Mouse (Mus musculus) limb, embryonic 11.5 days (tissue): ENCODE results near the gene Rgs2. TPM values are rescaled to one million over a fixed set of nuclear protein-coding genes. Genes with fewer than 3 reads are reported as not detected.

Experiments
- ATAC-seq: fragments of 200-750 bp; cut with Nextera tagmentation; 2 replicates; pipeline ENCODE4 v1.8.0; 2017; ENCODE audit warnings: low read depth; ENCODE audit not compliant: insufficient number of reproducible peaks, low FRiP score, low TSS enrichment
- DNase-seq: peaks from one replicate; pipeline ENCODE4 v3.0.0-alpha.2; 2015; ENCODE audit warnings: low spot score
- H3K27ac ChIP-seq: fragments of 300-500 bp; sonication (generic); replicated peaks from 2 replicates; pipeline ENCODE4 v1.5.1; 2014; ENCODE audit warnings: low read depth, mild to moderate bottlenecking, low read length
- H3K27me3 ChIP-seq: fragments of 300-500 bp; sonication (generic); 2 replicates; pipeline ENCODE4 v1.6.1; 2014; ENCODE audit warnings: mild to moderate bottlenecking, low read length, mixed read lengths; ENCODE audit not compliant: control insufficient read depth, insufficient read depth
- H3K36me3 ChIP-seq: fragments of 300-500 bp; sonication (generic); 2 replicates; pipeline ENCODE4 v1.6.1; 2014; ENCODE audit warnings: mild to moderate bottlenecking, low read length, moderate library complexity, mixed read lengths; ENCODE audit not compliant: control insufficient read depth, insufficient read depth
- H3K4me1 ChIP-seq: fragments of 300-500 bp; sonication (generic); 2 replicates; pipeline ENCODE4 v1.6.1; 2014; ENCODE audit warnings: low read length, mixed read lengths; ENCODE audit not compliant: control insufficient read depth, insufficient read depth
- H3K4me2 ChIP-seq: fragments of 300-500 bp; sonication (generic); 2 replicates; pipeline ENCODE4 v1.6.1; 2014; ENCODE audit warnings: low read depth, mild to moderate bottlenecking, moderate library complexity; ENCODE audit not compliant: severe bottlenecking
- H3K4me3 ChIP-seq: fragments of 300-500 bp; sonication (generic); 2 replicates; pipeline ENCODE4 v1.5.1; 2014; ENCODE audit warnings: low read depth, low read length
- H3K9ac ChIP-seq: fragments of 300-500 bp; sonication (generic); 2 replicates; pipeline ENCODE4 v1.6.1; 2014; ENCODE audit warnings: mild to moderate bottlenecking, low read length
- H3K9me3 ChIP-seq: fragments of 300-500 bp; sonication (generic); 2 replicates; pipeline ENCODE4 v1.6.1; 2016; ENCODE audit warnings: low read length; ENCODE audit not compliant: control insufficient read depth
- WGBS: fragments of 180-500 bp; shearing (Covaris S2); extraction: QIAGEN DNeasy Blood & Tissue Kit; methylation state at CpG from one replicate; pipeline ENCODE4 v1.1.7; 2014; 5-methylcytosine and 5-hydroxymethylcytosine counted together
- polyA plus RNA-seq: library from polyadenylated mRNA; unstranded; fragments of >200 nt; fragmentation: Nextera tagmentation; extraction: Ambion mirVana; gene quantifications from 2 replicates; pipeline ENCODE4 v1.2.1, GENCODE M21; 2014

Rgs2 gene
- 29.3 and 30.1 TPM in 2 replicates for polyA plus RNA-seq

- Histone ChIP-seq H3K4me1 (no peaks in the 10 kb centered on the region), H3K4me3 (peak within 1 kb of the TSS; percentile 52), H3K27me3 (no peaks in the 10 kb centered on the region), H3K27ac (no peak within 1 kb of the TSS), H3K36me3 (no peaks in the 10 kb centered on the region), H3K4me2 (peak within 1 kb of the TSS; percentile 81), H3K9ac (peak within 1 kb of the TSS; percentile 62), H3K9me3 (no peaks in the 10 kb centered on the region)
- ATAC-seq (peak; percentile 99), DNase-seq (peak; percentile 96)
- WGBS = 0% methylated on average over 56 of the region's 57 CpGs
Measured at GRCm38 (mm10) chr1:144003904-144004740, at the start of gene Rgs2. Gene Rgs2 (minus strand): TSS chr1:144004161.

- 85% methylated on average over 4 of the region's 4 CpGs for WGBS
- no peak overlapping the region for H3K4me2 ChIP-seq
- H3K9ac ChIP-seq = no peak overlapping the region
- H3K27me3 ChIP-seq = no peaks in the 10 kb centered on the region
- no peaks in the 10 kb centered on the region for H3K36me3 ChIP-seq
- H3K27ac ChIP-seq = no peak overlapping the region
- DNase-seq (no peak), ATAC-seq (no peak)
- no peaks in the 10 kb centered on the region for H3K9me3 ChIP-seq
- H3K4me1 ChIP-seq = no peaks in the 10 kb centered on the region
- no peak overlapping the region for H3K4me3 ChIP-seq
Measured at GRCm38 (mm10) chr1:144053401-144053800, 49.4 kb upstream of the Rgs2 start.

GRCm38 (mm10) chr1:144041826-144042225, 37.9 kb upstream of the Rgs2 start:
- Histone ChIP-seq H3K9ac (no peak overlapping the region), H3K9me3 (no peaks in the 10 kb centered on the region), H3K4me1 (no peaks in the 10 kb centered on the region), H3K27me3 (no peaks in the 10 kb centered on the region), H3K4me2 (no peak overlapping the region), H3K36me3 (no peaks in the 10 kb centered on the region), H3K4me3 (no peak overlapping the region), H3K27ac (no peak overlapping the region)
- DNase-seq (no peak), ATAC-seq (no peak)
- WGBS = 94% methylated on average over 2 of the region's 2 CpGs

GRCm38 (mm10) chr1:144033498-144033897, 29.5 kb upstream of the Rgs2 start:
- Histone ChIP-seq H3K36me3 (no peaks in the 10 kb centered on the region), H3K4me3 (no peak overlapping the region), H3K4me2 (no peak overlapping the region), H3K27ac (no peak overlapping the region), H3K27me3 (no peaks in the 10 kb centered on the region), H3K9me3 (no peaks in the 10 kb centered on the region), H3K9ac (no peak overlapping the region), H3K4me1 (no peaks in the 10 kb centered on the region)
- WGBS = 34% methylated on average over 1 of the region's 1 CpGs
- DNase-seq (no peak), ATAC-seq (no peak)

- no peak overlapping the region for H3K9ac ChIP-seq
- no peaks in the 10 kb centered on the region for H3K36me3 ChIP-seq
- no peaks in the 10 kb centered on the region for H3K9me3 ChIP-seq
- DNase-seq (no peak), ATAC-seq (no peak)
- H3K4me1 ChIP-seq = no peaks in the 10 kb centered on the region
- H3K27me3 ChIP-seq = no peaks in the 10 kb centered on the region
- H3K4me3 ChIP-seq = no peak overlapping the region
- H3K4me2 ChIP-seq = no peak overlapping the region
- H3K27ac ChIP-seq = no peak overlapping the region
- WGBS = 87% methylated on average over 6 of the region's 6 CpGs
Measured at GRCm38 (mm10) chr1:144030499-144030898, 26.5 kb upstream of the Rgs2 start.

GRCm38 (mm10) chr1:144029679-144030078, 25.7 kb upstream of the Rgs2 start:
- no peak for DNase-seq
- H3K4me2 ChIP-seq = no peak overlapping the region
- ATAC-seq = no peak
- no peak overlapping the region for H3K27ac ChIP-seq
- WGBS = 93% methylated on average over 10 of the region's 10 CpGs
- H3K27me3 ChIP-seq = no peaks in the 10 kb centered on the region
- no peaks in the 10 kb centered on the region for H3K36me3 ChIP-seq
- no peaks in the 10 kb centered on the region for H3K9me3 ChIP-seq
- no peak overlapping the region for H3K9ac ChIP-seq
- no peak overlapping the region for H3K4me3 ChIP-seq
- no peaks in the 10 kb centered on the region for H3K4me1 ChIP-seq

GRCm38 (mm10) chr1:144018417-144018958, 14.5 kb upstream of the Rgs2 start:
- H3K4me3 ChIP-seq = no peak overlapping the region
- no peaks in the 10 kb centered on the region for H3K36me3 ChIP-seq
- WGBS = 76% methylated on average over 7 of the region's 7 CpGs
- H3K9ac ChIP-seq = no peak overlapping the region
- no peaks in the 10 kb centered on the region for H3K27me3 ChIP-seq
- DNase-seq = no peak
- H3K4me1 ChIP-seq = no peaks in the 10 kb centered on the region
- no peak overlapping the region for H3K4me2 ChIP-seq
- ATAC-seq = no peak
- H3K9me3 ChIP-seq = no peaks in the 10 kb centered on the region
- H3K27ac ChIP-seq = no peak overlapping the region

- H3K4me2 ChIP-seq = no peak overlapping the region
- ATAC-seq = no peak
- no peak overlapping the region for H3K9ac ChIP-seq
- no peaks in the 10 kb centered on the region for H3K36me3 ChIP-seq
- no peak for DNase-seq
- H3K9me3 ChIP-seq = no peaks in the 10 kb centered on the region
- no peak overlapping the region for H3K27ac ChIP-seq
- H3K27me3 ChIP-seq = no peaks in the 10 kb centered on the region
- no peaks in the 10 kb centered on the region for H3K4me1 ChIP-seq
- H3K4me3 ChIP-seq = no peak overlapping the region
Measured at GRCm38 (mm10) chr1:144013913-144014312, 10.0 kb upstream of the Rgs2 start.
